Mouse (Mus musculus) embryo, embryonic 11 days (tissue): Measurements from ENCODE around the gene Olfr811.

Source experiments
- DNase-seq: peaks from one replicate; pipeline ENCODE4 v3.0.0-alpha.2; 2015

Olfr811 gene

DNA sequence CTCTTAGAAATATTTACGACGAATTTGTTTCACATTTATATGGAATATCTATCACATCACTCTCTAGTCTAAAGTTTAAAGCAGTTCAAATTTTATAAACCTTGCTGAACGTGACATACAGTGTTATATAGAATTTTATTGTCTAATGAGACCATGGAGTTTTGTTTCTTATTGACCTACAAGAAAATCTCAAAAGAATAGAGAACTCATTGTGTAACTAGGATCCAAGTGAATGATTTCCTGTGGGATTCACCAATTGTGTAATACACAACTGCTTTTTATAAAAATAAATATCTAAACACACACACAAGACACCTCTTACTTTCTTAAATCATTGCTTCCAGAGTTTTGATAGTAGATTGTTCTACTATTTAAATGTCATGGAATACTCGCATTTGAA, at the start of gene Olfr811:
TSS of gene Olfr811 (minus strand) at position 101 of the 400 bp plus-strand sequence.
- no peak for DNase-seq

GRCm38 (mm10) chr10:129847343-129847742, 43.1 kb upstream of the Olfr811 start:
- DNase-seq = no peak

- DNase-seq = no peak
These were observed 41.8 kb upstream of the Olfr811 start, which contains the start of gene Olfr812 for GRCm38 (mm10) chr10:129845994-129846393. TSS of gene Olfr812 (minus strand) at chr10:129846094.

DNA sequence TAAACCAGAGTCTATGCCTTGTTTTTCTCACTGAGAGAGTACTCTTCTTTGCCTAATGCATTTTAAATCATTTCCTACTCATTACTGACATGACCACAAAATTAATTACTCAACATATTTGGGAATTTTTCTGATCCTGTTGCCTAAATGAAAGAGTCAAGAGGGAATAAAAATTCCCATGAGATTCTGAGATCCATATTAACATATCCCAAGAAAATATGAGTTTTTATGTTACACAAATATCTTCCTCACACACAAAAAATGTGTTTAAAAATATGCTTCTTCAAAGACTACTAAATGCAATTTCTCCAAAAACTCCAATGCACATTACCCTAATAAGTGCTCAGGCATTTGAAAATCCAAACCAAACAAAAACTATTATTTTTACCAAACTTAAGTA, 9.4 kb downstream of the Olfr811 start, which contains the start of gene Olfr810:
TSS of gene Olfr810 (minus strand) at position 101 of the 400 bp plus-strand sequence.
- no peak for DNase-seq

DNA sequence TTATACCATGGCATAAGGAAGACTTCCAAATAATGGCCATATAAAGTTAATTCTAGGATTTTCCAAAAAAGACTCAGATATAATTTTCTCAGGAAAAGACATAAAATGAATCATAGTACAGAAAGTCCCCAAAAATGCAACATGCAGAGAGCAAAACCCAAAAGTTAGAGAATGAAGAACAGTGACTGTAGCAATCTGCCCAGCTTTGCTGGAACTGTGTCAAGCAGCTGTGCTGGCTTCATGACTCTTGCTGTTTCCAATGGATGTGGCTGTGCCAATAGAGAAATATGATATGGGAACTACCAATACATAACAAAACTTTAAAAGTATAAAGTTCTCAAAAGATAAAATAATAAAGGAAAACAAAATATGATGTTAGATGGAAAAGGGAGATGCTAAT, 26.1 kb downstream of the Olfr811 start:
- DNase-seq = no peak

GRCm38 (mm10) chr10:129774338-129774737, 29.9 kb downstream of the Olfr811 start, which contains the start of gene Olfr809:
TSS of gene Olfr809 (plus strand) at chr10:129774638.
- no peak for DNase-seq

- no peak for DNase-seq
These were observed 39.0 kb downstream of the Olfr811 start, which contains the start of gene Olfr808 for GRCm38 (mm10) chr10:129765182-129765581. TSS of gene Olfr808 (plus strand) at chr10:129765482.

DNA sequence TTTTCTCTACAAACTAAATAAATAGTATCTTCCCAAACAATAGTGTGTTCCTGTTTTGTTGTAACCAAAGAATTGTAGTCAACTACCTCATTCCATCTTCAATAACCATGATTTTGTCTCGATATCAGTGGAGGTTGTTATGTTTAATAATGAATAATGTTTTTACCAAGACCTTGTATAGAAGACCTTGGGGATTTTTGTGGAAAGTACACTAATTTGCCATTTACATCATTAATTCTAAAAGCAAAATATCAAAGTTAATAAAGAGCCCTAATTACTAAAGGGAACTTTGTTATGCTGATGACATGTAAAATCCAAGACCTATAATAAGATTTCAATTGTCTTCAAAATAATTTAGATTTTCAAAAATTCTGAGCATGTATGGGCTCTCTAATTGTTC, 46.5 kb downstream of the Olfr811 start, which contains the start of gene Olfr807:
TSS of gene Olfr807 (minus strand) at position 101 of the 400 bp plus-strand sequence.
- DNase-seq = no peak
